Mouse (Mus musculus) testis, adult 2 months (tissue): ENCODE measurements at regions not wholly inside any gene's neighbourhood (a gene's known extent, or its start where the extent isn't known, plus 50 kb on each side); places are given as distances from the start of the nearest gene placed in this dataset.

Experiments used
- CTCF ChIP-seq: fragments of 200-500 bp; IDR thresholded peaks from 2 replicates; pipeline ENCODE4 v1.5.1; 2012; ENCODE audit warnings: low read depth, mild to moderate bottlenecking, inconsistent platforms, low read length, moderate library complexity; ENCODE audit not compliant: control insufficient read depth, insufficient read depth, insufficient replicate concordance
- POLR2A ChIP-seq: fragments of 200-500 bp; IDR thresholded peaks from 2 replicates; pipeline ENCODE4 v1.6.1; 2012; ENCODE audit warnings: low read depth, mild to moderate bottlenecking, inconsistent platforms, low read length, moderate library complexity; ENCODE audit not compliant: control insufficient read depth

DNA sequence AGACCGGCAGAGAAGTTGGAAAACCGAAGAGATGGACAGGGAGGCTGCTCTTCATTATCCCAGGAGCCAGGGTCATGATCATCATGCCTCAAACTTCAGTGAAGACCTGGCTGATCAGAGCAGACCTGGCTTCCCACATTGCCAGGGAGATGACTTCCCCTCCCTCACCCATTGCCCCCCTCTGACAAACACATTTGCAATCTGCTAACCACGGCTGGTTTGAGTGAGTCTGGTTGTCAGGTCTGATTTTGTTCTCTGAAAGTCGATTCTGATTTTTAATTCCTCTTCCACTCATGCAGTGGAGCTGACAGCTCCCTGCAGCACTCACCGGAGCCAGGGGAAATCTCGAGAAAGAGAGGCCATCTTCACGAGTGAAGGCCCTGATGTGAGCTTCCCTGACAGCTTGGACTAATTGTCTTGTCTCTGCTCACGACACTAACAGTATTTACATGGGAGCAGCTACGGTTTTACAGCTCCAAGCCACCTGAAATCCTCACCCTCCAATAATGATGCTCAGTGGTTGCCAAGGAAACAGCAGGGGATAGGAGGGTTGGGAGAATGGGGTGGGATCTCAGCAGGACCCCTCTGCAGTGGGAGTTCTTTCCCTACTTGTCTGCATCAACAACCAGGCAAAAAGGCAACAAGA, 124.2 kb downstream of the Chst1 start:
- TF ChIP-seq CTCF (no peak), POLR2A (no peak)
